Mouse (Mus musculus): ENCODE results near the gene Olfr1396.
"Not testable (repeated sequence)": the region's sequence is repeated elsewhere in the genome, so short reads cannot be mapped to it uniquely, and the experiment has no call there.

The Olfr1396 gene

DNA sequence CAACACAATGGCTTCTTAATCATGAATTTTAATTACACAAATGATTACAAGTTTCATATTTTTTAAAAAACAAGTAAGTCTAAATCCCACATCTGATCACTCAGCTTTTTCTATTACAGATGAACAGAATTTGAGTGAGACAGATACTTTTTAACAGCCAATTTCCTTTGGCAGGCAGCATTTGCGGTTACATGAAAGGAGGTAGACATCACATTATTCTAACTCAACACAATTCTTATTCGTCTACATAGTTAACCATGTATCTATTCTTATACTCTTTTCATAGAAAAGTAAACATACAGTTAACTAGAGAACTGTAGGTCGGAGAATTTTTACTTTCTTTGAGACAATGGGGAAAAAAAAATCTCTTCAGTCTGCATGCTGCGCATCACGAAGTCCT lies 24.1 kb downstream of the Olfr1396 start:
- DNase-seq (ENCODE audit: low read depth, low spot score), result no peak

DNA sequence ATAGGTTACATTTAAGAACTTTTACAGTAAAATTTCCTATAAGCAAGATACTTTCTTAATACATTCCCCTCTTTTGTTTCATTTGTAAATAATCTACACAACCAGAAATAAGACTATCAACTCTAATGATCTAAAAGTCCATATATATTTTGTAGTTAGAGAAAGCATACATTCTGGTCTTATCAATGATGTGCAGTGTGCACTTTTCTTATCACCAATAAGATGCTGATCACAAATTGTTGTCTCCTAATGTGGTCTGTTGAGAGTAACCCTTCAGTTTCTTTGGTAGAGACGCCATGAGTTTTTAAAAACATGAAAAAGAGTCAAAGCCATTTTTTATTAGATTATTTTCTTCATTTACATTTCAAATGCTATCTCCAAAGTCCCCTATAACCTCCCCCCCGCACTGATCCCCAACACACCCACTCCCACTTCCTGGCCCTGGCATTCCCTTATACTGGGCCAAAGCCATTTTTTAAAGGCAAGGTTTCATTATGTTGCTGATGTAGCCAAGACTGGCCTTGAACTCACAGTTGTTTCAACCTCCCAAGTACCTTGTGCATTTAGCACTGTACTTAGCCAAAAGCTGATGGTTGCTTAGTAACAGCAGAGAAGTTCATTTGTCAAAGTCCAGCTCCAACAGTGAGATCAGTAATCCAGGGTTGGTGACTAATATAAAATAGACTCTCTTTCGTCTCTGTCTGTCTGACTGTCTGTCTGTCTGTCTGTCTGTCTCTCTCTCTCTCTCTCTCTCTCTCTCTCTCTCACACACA lies 24.8 kb downstream of the Olfr1396 start:
- no peak for DNase-seq (ENCODE audit: low read depth, low spot score)

DNA sequence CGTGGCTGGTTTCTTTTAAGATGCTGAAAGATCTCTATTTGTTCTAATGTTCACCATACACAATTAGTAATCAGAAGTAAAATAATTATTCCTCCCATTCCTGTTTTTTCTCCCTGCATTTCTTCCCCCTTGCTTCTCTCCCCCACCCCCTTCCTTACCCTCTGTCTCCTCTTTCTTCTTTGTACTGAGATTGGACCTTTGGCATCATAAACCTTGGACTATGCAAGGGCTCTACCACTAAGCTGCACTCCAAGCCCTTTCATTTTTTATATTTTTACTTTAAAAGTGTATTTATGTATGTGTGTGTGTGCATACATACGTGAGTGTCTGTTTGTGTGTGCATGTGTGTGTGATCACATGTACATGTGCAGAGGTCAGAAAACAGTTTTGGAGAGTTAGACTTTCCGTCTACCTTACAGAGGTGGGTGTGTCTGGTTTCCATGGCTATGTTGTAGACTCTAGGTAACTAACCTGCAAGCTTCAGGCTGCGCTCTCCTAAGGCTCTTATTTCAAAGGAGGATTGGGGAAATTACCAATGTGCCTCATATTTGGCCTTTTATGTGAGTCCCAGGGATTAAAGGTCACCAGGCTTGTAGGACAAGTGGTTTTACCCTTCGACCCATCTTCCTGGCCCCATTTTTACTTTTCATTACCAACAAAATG lies 25.6 kb downstream of the Olfr1396 start:
- no peak for DNase-seq (ENCODE audit: low read depth, low spot score)

DNA sequence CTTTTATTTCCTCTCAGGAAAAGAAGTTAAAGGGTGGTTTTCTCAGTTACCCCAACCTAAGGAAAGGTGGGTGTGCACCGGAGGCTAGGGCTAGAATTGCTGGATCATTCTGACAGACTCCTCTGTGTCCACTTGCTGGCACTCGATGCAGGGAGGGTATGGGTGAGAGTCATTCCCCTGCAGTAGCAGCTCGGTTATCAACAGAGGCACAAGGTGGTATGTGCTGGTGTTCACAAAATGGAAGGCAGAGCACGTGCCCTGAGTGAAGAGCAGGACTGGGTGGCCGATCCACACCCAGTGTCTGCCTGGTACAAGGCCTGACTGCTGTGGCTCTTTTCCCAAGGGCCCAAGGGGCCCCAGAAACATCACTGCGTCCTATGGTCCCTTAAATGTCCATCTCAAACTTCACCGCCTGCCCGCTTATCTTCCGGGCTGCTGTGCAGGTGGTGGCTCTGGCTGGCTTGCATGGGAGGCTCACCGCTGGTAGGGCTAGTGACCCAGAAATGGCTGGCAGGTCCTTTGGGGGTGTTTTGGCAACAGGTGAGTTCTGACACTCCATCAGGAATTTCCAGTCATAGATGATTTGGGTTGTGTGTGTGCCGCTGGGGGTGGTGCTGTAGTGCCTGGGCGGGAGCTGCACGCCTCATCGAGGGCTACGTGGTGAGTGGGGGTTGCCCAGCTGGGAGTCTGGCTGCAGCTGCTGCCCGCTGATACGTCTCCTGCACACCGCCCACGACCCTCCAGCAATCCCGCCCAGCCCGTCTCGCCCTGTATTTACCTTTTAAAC lies 26.7 kb downstream of the Olfr1396 start:
- peak; percentile 36 for DNase-seq (ENCODE audit: low read depth, low spot score)

DNA sequence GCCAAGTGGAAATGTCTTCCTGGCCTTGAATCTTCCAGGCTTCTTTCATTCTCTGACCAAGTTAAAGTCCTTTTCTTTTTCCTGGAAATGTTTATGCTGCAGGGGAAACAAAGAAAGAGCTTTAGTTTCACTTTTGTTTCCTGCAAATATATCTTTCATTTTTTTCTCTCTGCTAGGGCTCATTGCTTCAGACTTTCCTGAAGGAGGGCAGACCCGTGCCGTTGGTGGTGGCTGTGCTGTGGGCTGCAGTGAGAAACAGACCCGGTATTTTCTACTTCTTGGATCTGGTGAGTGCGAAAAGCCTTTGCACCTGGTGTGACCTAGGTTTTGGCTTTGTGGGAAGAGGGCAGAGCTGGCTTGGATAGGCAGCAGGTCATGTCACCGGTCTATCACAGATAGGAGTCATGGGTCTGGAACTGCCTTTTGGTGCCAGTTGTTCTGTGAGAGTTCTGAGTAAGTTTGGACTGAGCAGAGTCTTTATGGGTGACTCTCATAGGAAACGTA lies 27.8 kb downstream of the Olfr1396 start:
- no peak for DNase-seq (ENCODE audit: low read depth, low spot score)

DNA sequence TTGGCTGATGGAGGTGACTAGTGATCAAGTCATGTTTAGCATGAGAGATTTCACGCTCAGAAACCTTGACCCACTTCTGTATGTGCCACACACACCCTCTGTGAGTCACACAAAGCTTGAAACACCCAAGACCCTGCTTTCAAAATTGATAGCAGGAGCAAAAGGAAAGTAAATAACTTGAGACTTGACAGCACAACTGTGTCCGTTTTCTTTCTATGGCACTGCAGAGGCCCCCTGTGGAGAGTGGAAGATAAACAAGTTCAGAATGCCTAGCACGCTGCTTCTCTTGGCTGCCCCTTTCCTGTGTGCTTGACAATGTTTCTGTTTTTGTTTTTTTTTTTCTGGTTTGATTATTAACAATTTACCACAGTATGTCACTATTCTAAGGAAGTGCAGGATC lies 29.8 kb downstream of the Olfr1396 start:
- DNase-seq (ENCODE audit: low read depth, low spot score), result no peak

DNA sequence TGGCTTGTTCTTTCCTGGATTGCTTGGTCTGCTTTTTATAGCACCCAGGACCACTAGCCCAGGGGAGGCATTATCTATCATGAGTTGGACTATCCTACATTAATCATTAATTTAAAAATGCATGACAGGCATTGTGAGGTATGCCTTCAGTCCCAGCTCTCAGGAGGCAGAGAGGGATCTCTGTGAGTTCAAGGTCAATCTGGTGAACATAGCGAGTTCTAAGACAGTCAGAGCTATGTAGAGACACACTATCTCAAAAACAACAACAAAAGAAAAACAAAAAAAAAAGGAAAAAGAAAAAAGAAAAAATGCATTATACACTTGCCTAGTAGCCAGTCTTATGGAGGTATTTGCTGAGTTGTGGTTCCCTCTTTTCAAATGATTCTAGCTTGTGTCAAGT lies 30.3 kb downstream of the Olfr1396 start:
- DNase-seq (ENCODE audit: low read depth, low spot score), result no peak

DNA sequence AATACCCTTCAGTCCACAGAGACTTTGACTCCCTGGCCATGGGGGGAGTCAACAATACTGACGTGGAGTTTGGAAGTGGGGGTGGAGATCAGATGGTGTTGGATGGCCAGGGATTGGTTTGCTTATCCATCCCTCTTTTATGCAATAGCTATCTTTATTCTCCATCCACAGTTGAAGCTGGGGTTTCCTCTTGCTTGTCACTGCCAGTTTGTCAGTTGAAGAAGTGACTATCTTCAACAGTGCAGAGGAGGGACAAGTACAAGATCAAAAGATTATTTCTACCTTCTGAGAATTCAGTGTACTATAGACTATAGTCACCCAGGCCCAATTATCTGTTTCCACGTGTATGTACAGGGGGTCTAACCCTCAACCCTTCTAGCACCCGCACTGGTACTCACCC lies 30.9 kb downstream of the Olfr1396 start:
- no peak for DNase-seq (ENCODE audit: low read depth, low spot score)

DNA sequence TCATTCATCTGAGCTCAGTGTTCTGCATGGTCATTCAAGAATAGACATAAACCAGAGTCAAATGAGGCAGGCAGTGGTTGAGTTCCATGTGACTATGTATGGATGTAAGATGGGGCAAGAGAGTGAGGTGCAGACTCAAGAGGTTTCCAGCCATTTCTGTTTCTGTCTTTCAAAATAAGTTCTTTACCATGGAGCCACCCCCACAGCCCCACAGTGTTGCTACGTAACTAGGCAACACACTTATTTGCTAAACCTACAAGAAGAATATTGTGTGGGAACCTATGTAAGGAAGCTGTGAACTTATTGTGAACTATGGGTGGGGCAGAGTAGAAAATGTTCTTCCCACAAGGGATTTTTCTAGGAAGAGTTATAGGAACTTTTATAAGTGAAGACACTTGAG lies 31.5 kb downstream of the Olfr1396 start:
- no peak for DNase-seq (ENCODE audit: low read depth, low spot score)

DNA sequence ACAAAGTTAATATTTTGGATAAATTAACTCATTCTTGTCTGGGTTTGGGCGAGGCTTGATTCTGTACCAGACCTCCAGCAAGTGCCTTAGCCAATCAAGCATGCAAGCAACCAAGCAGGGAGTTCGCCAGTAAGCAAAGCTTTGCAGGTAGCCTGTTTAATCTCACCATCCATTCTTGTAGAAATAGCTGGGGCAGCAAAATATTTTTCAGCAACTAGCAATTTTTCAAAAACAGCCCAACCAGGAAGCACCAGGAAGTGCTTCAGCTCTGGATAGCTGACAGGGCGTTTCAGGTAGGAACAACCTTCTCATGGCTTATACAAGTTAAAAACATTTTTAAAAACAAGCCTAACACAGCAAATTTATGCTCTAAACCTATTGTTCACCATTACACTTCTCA lies 32.8 kb downstream of the Olfr1396 start:
- DNase-seq (ENCODE audit: low read depth, low spot score), result no peak

DNA sequence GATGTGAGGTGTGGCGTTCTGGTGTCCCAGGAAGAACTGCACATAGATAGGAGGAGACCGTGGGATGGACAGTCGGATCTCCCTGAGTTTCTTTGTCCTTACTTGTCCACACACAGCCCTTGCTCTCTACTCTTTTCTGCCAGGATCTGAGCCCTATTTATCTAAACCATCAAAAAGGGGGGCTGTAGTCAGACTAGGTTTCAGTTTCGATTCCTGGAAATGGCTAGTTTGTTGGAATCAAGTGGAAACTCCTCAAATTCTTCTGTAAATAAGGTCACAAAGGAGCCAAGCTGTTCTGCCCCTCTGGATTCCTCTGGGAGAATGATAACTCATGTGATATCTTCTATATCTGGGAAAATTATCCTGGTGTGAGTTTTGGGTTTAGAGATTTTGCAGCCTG lies 33.3 kb downstream of the Olfr1396 start:
- DNase-seq (ENCODE audit: low read depth, low spot score), result no peak

DNA sequence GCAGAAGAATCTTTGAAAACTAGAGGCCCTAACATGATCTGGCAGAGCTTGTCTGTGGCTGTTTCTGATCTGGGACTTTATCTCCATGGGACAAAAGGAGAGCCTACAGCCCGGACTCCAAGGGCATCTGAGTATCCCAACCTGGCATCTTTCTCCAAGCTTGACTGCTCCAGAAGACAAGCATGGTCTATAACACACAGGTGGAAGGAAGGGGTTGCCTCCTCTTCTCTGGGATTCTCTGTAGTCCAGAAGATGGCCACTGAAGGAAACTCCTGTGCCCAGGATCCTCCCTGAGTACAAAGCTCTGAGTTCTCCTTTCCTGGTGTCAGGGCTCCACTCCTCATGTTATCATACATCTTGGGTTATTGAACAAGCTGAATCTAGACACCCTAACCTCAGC lies 34.0 kb downstream of the Olfr1396 start:
- no peak for DNase-seq (ENCODE audit: low read depth, low spot score)

DNA sequence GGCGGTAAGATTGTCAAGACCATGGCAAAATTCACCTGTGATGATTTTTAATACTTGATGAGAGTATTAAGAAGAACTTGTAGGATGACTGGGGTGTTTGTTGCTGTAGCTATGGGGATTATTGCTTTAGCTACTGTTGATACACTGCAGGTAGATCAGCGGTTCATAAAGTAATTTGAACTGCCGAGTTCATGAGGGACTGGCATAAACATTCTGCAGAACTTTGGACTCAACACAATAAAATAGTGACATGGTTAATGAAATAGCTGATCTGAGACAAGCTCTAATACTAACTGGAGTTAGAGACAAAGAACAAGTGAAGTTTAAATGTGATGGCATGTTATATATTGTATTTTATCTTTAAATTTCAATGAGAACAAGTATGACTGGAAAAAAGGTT lies 36.0 kb downstream of the Olfr1396 start:
- no peak for DNase-seq (ENCODE audit: low read depth, low spot score)

DNA sequence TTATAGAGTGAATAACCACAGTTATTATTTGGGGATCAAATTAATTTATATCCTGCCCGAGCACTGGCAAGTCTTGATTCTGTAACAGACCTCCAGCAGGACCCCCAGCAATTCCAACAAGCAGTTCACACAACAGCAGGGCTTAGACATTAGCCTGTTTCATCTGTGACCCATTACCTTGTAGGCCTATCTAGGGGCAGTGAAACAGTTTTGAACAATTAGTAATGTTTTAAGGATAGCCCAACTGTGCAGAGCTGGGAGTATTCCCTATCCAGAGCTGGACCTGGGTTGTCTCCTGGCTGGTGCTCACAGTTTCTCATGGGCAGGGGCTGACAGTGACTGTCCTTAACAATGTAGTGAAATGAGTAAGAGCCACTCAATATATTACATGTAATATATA lies 37.7 kb downstream of the Olfr1396 start:
- DNase-seq (ENCODE audit: low read depth, low spot score), result no peak

DNA sequence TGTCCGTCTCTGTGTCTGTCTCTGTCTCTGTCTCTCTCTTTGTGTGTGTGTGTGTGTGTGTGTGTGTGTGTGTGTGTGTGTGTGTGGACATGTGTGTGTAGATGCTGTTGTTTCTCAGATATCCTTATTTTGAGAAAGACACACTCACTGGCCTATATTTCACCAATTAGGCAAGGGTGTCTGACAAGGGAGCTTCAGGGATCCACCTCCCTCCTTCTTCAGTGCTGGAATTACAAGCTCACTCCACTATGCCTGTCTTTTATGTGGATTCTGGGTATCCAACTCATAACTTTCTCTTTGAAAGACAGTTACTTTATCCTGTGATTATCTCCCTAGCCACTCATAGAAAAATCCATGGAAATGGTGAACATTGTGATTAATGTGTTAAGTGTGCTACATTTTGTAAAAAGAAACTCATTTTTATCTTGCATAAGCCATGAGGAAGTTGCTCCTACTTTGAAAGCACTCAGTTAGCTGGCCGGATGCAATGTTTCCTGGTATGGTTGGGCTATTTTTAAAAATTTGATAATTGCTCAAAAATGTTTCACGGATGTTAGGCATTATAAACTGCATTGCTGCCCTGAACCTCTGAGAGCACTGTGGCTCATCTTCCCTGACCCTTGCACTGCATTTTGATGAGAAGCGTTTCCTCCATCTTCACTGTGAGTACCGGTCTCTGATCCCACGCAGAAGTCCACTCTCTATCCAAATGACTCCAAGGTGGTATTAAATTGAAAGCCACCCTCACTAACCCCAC lies 38.5 kb downstream of the Olfr1396 start, which contains the start of gene Ifi47:
TSS of gene Ifi47 (plus strand) at position 587 of the 757 bp plus-strand sequence.
- not testable (repeated sequence) for DNase-seq (ENCODE audit: low read depth, low spot score)

DNA sequence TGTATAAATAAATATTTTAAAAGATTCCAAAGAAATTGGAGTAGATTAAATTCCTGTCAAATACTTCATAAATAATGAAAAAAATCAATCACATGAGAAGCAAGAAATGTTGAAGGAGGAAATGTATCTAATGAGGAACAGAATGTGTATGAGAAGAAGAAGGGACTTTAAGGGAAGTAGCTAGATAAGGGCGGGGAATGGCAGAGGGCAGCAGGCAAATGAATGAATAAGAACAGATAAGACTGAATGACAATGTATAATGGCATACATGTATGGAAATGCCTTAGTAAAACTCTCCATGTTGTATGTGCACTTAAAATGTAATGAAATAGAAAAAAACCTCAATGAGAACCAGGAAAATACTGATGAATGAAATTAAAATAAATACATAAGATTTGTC lies 46.3 kb downstream of the Olfr1396 start:
- no peak for DNase-seq (ENCODE audit: low read depth, low spot score)

DNA sequence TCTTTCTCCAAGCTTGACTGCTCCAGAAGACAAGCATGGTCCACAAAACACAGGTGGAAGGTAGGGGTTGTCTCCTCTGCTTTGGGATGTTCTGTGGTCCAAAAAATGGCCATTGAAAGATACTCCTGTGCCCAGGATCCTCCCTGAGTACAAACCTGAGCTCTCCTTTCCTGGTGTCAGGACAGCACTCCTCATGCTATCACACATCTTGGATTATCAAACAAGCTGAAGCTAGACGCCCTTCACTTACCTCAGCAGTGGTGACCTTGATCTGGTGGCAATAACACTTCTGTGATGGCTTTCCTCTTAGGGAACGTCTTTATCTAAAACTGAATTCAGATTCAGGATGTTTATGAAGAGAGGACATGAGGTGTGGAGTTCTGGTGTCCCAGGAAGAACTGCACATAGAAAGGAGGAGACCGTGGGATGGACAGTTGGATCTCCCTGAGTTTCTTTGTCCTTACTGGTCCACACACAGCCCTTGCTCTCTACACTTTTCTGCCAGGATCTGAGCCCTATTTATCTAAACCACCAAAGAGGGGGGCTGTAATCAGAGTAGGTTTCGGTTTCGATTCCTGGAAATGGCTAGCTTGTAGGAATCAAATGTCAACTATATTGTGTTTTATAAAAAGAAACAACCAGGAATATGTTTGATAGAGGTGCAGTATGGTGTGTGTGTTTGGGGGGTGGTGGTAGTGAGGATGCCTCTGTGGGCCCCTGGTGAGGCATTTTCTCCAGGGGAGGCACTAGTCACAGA lies 50.8 kb downstream of the Olfr1396 start, which contains the start of gene Tgtp2:
TSS of gene Tgtp2 (minus strand) at position 494 of the 757 bp plus-strand sequence.
- DNase-seq (ENCODE audit: low read depth, low spot score), result not testable (repeated sequence)

DNA sequence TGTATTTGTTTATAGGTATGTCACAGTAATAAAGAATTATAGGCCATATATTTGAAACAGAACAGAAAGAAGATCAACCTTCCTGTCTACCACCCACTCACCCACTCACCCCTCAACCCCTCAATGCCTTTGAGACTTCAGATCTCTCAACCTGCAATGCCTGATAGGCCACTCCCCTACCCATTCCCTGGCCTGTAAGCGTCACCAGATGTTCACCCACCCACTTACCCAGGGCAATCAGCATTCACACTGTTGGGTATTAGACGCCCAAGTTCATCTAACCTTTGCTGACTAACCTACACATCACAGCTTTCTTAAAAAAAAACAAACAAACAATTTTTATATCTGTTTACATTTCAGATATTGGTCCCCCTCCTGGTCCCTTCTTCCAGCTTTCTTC lies 52.8 kb downstream of the Olfr1396 start:
- DNase-seq (ENCODE audit: low read depth, low spot score), result not testable (repeated sequence)

DNA sequence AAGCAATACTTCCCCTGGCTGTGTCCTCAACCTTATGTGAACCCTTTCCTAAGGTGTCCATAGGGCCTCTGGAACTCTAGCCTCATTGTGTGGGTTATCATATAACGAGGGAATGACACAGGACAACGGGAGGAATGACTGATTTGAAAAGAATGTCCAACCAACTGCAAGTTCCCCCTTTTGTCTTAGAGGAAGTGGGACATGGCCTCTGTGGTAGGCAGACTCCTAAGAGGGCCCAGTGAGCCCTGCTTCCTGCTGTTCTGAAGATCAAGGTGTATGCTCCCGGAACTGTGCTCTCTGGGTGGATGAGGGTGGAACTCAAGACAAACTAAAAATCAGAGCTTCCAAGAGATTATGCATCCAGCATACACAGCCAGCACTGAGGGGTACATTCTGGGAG lies 54.6 kb downstream of the Olfr1396 start:
- not testable (repeated sequence) for DNase-seq (ENCODE audit: low read depth, low spot score)

Data from c-Kit-negative CD71-positive TER-119-positive erythroid progenitor cells, embryonic 14.5 days (primary cell).